Mouse (Mus musculus) embryonic fibroblast, embryonic 13.5 days (primary cell): ENCODE measurements around the gene Ttyh1. TPM values are rescaled to one million over a fixed set of nuclear protein-coding genes. Genes with fewer than 3 reads are reported as not detected.

ENCODE experiments used
- H3K27ac ChIP-seq: 2 replicates; pipeline ENCODE4 v1.5.1; 2012; ENCODE audit warnings: low read length, control low read depth, inconsistent platforms; ENCODE audit not compliant: insufficient read depth
- H3K4me1 ChIP-seq: 2 replicates; pipeline ENCODE4 v1.6.1; 2011; ENCODE audit warnings: low read length; ENCODE audit not compliant: control insufficient read depth, insufficient read depth
- H3K4me3 ChIP-seq: 2 replicates; pipeline ENCODE4 v1.5.1; 2011; ENCODE audit warnings: mild to moderate bottlenecking, control low read depth, low read length; ENCODE audit not compliant: insufficient read depth
- CTCF ChIP-seq: IDR thresholded peaks from 2 replicates; pipeline ENCODE4 v1.5.1; 2011; ENCODE audit warnings: mild to moderate bottlenecking, control low read depth, low read length, moderate library complexity, borderline replicate concordance; ENCODE audit not compliant: insufficient read depth
- POLR2A ChIP-seq: IDR thresholded peaks from 2 replicates; pipeline ENCODE4 v1.6.1; 2011; ENCODE audit warnings: low read depth, mild to moderate bottlenecking, control low read depth, low read length, moderate library complexity
- polyA plus RNA-seq: library from polyadenylated mRNA; stranded (reverse); fragments of >200 nt; gene quantifications from 2 replicates; pipeline ENCODE4 v1.2.4, GENCODE M21; 2011; ENCODE audit warnings: low read depth; ENCODE audit not compliant: missing spikeins, insufficient read length

Ttyh1 gene
- polyA plus RNA-seq, 1 experiment = 1.9 TPM

GRCm38 (mm10) chr7:4087896-4088480 lies 31.2 kb upstream of the Ttyh1 start:
- no peak overlapping the region for H3K4me3 ChIP-seq

GRCm38 (mm10) chr7:4088679-4089078 lies 30.5 kb upstream of the Ttyh1 start:
- TF ChIP-seq POLR2A (no peak), CTCF (no peak)
- H3K27ac ChIP-seq = no peak overlapping the region
- H3K4me3 ChIP-seq = no peak overlapping the region
- H3K4me1 ChIP-seq = no peaks in the 10 kb centered on the region

More at GRCm38 (mm10) chr7:4087896-4088480, 31.2 kb upstream of the Ttyh1 start:
- H3K27ac ChIP-seq = no peak overlapping the region
- TF ChIP-seq CTCF = no peak
- no peak for TF ChIP-seq POLR2A
- no peaks in the 10 kb centered on the region for H3K4me1 ChIP-seq

DNA sequence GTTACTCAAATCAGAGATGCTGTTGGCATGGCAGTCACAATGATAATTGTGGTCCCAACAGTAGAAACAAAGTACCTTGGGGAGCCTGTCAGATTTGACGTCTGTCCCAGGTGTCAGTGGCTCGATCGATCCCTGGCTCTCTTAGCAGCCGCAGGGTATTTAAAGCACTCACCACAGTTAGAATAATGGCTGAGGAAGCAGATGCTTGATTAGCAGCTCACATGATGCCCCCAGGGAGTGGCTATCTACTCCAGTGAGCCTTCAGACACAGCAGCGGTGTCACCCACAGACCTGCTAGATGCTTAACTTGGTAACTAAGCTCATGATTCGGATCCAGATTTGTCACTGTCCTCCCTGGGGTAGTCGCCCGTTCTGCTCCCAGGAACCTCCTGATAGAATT lies 28.0 kb upstream of the Ttyh1 start:
- Histone ChIP-seq H3K4me1 (no peaks in the 10 kb centered on the region), H3K4me3 (no peak overlapping the region), H3K27ac (no peak overlapping the region)
- no peak for TF ChIP-seq POLR2A
- no peak for TF ChIP-seq CTCF

DNA sequence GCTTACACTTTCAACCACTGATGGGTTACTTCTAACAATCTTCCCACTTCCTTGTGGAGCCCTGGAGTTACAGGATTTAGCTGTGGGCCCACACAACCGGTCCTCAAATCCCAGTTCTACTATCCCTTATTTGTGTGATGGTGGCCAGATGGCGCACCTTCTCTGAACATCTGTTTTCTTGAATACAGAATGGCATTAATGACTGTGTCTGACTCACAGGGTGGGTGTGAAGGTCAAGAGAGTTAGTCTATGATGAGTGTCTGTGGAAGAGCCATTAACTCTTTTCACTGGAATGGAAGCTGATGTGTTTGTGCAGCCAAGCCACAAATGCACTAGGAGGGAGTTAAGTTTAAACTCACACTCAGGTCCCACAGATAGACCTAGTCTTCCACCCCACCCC lies 20.9 kb upstream of the Ttyh1 start:
- Histone ChIP-seq H3K4me3 (no peak overlapping the region), H3K27ac (0 out of 2 replicates have a peak overlapping the region, but pooled peaks have one; percentile 26), H3K4me1 (peaks cover 6% of the 10 kb centered on the region)
- TF ChIP-seq POLR2A (no peak), CTCF (no peak)

DNA sequence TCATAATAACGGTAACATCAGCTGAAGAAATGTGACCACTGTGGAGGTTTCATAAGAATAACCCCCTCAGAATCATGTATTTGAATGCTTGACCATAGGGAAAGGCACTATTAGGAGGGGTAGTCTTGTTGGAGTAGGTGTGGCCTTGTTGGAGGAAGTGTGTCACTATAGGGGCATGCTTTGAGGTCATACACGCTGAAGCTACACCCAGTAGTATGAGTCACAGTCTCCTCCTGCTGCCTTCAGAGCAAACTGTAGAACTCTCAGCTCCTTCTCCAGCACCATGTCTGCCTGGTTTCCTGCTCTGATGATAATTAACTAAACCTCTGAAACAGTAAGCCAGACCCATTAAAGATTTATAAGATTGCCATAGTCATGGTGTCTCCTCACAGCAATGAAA lies 20.4 kb upstream of the Ttyh1 start:
- no peak overlapping the region for H3K4me3 ChIP-seq
- peaks cover 6% of the 10 kb centered on the region for H3K4me1 ChIP-seq
- H3K27ac ChIP-seq = peak overlapping the region; percentile 88
- TF ChIP-seq POLR2A (no peak), CTCF (no peak)

GRCm38 (mm10) chr7:4101144-4101543 lies 18.1 kb upstream of the Ttyh1 start:
- no peak overlapping the region for H3K27ac ChIP-seq
- TF ChIP-seq POLR2A (no peak), CTCF (no peak)
- H3K4me1 ChIP-seq = peaks cover 6% of the 10 kb centered on the region
- H3K4me3 ChIP-seq = no peak overlapping the region

DNA sequence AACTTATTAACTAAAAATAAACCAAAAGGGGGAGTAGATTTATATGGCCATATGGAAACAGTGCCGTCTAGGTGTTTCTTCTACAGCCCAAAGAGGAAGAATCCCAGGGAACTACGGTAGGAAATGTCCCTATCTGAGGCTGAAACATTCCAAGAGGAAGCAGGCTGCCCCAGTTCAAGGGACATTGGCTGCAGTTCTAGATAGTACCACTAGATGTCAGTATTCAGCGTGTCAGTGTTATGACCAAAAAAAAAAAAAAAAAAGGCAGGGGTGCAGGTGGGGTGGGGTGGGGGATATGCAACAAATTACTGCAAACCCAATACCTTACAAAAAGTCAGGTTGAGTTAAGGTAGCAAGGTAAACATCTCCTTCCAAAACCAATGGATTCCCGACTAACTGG lies 15.8 kb upstream of the Ttyh1 start:
- Histone ChIP-seq H3K27ac (no peak overlapping the region), H3K4me3 (no peak overlapping the region), H3K4me1 (peaks cover 4% of the 10 kb centered on the region)
- TF ChIP-seq POLR2A (no peak), CTCF (0 out of 2 replicates have a peak, but pooled peaks have one; percentile 18)

DNA sequence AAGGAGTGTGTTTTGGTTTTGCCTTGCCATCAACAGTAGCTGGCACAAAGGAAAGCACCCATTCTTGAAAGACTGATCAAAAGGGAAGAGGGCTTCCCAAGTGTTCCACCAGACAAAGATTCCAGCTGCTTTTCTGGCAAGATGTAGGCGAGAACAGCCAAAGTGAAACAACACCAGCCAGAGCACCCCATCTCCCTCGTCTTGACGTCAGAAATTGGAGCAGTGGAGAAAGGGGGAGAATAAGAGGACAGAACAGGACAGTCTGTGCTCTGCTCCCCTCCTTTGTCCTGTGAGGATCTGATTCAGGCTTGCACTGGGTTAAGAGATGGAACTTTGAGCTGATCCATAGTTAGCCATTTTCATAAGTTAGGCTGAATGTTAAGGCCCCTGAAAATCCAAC lies 7.4 kb upstream of the Ttyh1 start:
- no peak overlapping the region for H3K4me3 ChIP-seq
- no peaks in the 10 kb centered on the region for H3K4me1 ChIP-seq
- H3K27ac ChIP-seq = no peak overlapping the region
- no peak for TF ChIP-seq CTCF
- no peak for TF ChIP-seq POLR2A

- no peak for TF ChIP-seq POLR2A
- TF ChIP-seq CTCF = no peak
These were observed 2.0 kb upstream of the Ttyh1 start for GRCm38 (mm10) chr7:4117050-4117814.

More at GRCm38 (mm10) chr7:4117050-4117814, 2.0 kb upstream of the Ttyh1 start:
- H3K4me1 ChIP-seq = no peaks in the 10 kb centered on the region
- no peak overlapping the region for H3K4me3 ChIP-seq
- H3K27ac ChIP-seq = no peak overlapping the region
